Mouse (Mus musculus) E14TG2a.4 (cell line): ENCODE results near the gene Ccdc148.

Experiments
- H3K27me3 ChIP-seq: 2 replicates; pipeline ENCODE4 v1.6.1; 2014; ENCODE audit warnings: low read length, control low read depth; ENCODE audit not compliant: insufficient read depth
- H3K36me3 ChIP-seq: 2 replicates; pipeline ENCODE4 v1.6.1; 2014; ENCODE audit warnings: low read length, control low read depth; ENCODE audit not compliant: insufficient read depth
- H3K4me1 ChIP-seq: replicated peaks from 2 replicates; pipeline ENCODE4 v1.6.1; 2014; ENCODE audit warnings: low read depth, low read length, control low read depth
- H3K4me3 ChIP-seq: replicated peaks from 2 replicates; pipeline ENCODE4 v1.5.1; 2014; ENCODE audit warnings: mild to moderate bottlenecking, low read length
- H3K9me3 ChIP-seq: 2 replicates; pipeline ENCODE4 v1.6.1; 2014; ENCODE audit warnings: low read length, control low read depth
- CTCF ChIP-seq: conservative IDR thresholded peaks from 2 replicates; pipeline ENCODE4 v1.5.1; 2014; ENCODE audit warnings: low read length
- NANOG ChIP-seq: IDR thresholded peaks from 2 replicates; pipeline ENCODE4 v1.6.1; 2014; ENCODE audit warnings: borderline replicate concordance, low read length, mixed read lengths
- POU5F1 ChIP-seq: IDR thresholded peaks from 2 replicates; pipeline ENCODE4 v1.6.1; 2014; ENCODE audit warnings: low read length, borderline replicate concordance

Ccdc148 gene

GRCm38 (mm10) chr2:59049686-59050085 is 110.8 kb downstream of the Ccdc148 start:
- TF ChIP-seq CTCF (no peak), POU5F1 (no peak), NANOG (no peak)
- Histone ChIP-seq H3K9me3 (no peaks in the 10 kb centered on the region), H3K36me3 (no peaks in the 10 kb centered on the region)

GRCm38 (mm10) chr2:59048775-59049451 is 111.6 kb downstream of the Ccdc148 start:
- H3K9me3 ChIP-seq: no peaks in the 10 kb centered on the region
- no peak for TF ChIP-seq CTCF
- TF ChIP-seq NANOG: no peak
- TF ChIP-seq POU5F1: no peak
- peaks cover 5% of the 10 kb centered on the region; the same call in 1 of the 2 replicates for H3K27me3 ChIP-seq

More at GRCm38 (mm10) chr2:59049686-59050085, 110.8 kb downstream of the Ccdc148 start:
- H3K4me3 ChIP-seq: no peak overlapping the region
- peaks cover 26% of the 10 kb centered on the region for H3K4me1 ChIP-seq
- peaks cover 5% of the 10 kb centered on the region; the same call in 1 of the 2 replicates for H3K27me3 ChIP-seq

DNA sequence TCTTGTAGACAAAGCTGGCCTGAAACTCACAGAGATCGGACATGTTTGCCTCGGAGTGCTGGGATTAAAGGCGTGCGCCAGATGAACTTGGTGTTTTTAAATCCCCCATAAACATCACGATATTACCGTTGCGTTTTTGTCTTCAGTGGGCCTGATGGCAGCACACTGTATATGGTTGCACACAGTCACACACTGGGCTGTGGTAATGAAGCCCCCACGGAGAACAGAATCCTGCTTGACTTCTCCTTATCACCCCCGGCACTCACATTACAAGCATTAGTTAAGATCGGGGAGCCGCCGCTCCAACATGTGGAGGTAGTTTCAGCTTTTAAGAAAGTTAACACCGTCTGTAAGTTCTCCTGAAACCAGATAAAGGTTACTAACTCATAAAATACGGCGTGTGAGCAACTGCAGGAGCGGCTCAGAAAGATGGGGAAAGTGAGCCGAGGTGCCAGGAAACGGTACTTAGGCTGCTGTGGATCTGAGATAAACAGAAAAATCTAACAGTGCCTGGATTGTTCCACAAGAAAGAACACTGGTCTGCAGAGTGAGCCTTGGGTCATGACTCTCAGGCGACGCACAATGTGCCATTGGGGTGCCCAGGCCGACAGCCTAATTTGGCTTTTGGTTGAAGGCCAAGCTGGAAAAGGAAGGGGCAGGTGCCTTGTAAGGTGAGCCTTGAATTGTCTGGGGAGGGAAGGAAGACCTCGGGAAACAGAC is 117.0 kb downstream of the Ccdc148 start:
- no peaks in the 10 kb centered on the region for H3K9me3 ChIP-seq

More at GRCm38 (mm10) chr2:59048775-59049451, 111.6 kb downstream of the Ccdc148 start:
- H3K4me1 ChIP-seq: peaks cover 18% of the 10 kb centered on the region
- H3K4me3 ChIP-seq: no peak overlapping the region
- no peaks in the 10 kb centered on the region for H3K36me3 ChIP-seq

GRCm38 (mm10) chr2:59042616-59043015 is 117.9 kb downstream of the Ccdc148 start:
- H3K27me3 ChIP-seq: peaks cover 17% of the 10 kb centered on the region
- TF ChIP-seq NANOG (no peak), POU5F1 (no peak), CTCF (no peak)
- H3K36me3 ChIP-seq: no peaks in the 10 kb centered on the region
- H3K4me3 ChIP-seq: no peak overlapping the region
- H3K9me3 ChIP-seq: no peaks in the 10 kb centered on the region
- peaks cover 23% of the 10 kb centered on the region for H3K4me1 ChIP-seq

More for the DNA sequence above, 117.0 kb downstream of the Ccdc148 start:
- no peak for TF ChIP-seq POU5F1
- no peak for TF ChIP-seq CTCF
- TF ChIP-seq NANOG: no peak
- peaks cover 26% of the 10 kb centered on the region for H3K4me1 ChIP-seq
- peak overlapping the region; percentile 18; the same call in 1 of the 2 replicates for H3K4me3 ChIP-seq
- H3K27me3 ChIP-seq: peaks cover 17% of the 10 kb centered on the region
- no peaks in the 10 kb centered on the region for H3K36me3 ChIP-seq

- TF ChIP-seq POU5F1: no peak
- TF ChIP-seq NANOG: no peak
- TF ChIP-seq CTCF: no peak
- H3K4me3 ChIP-seq: no peak overlapping the region
- H3K27me3 ChIP-seq: no peaks in the 10 kb centered on the region
- 0 out of 2 replicates have a peak, but pooled peaks cover 8% of the 10 kb centered on the region for H3K4me1 ChIP-seq
- H3K9me3 ChIP-seq: no peaks in the 10 kb centered on the region
- no peaks in the 10 kb centered on the region for H3K36me3 ChIP-seq
Observed at GRCm38 (mm10) chr2:59036433-59036832, 124.0 kb downstream of the Ccdc148 start.

DNA sequence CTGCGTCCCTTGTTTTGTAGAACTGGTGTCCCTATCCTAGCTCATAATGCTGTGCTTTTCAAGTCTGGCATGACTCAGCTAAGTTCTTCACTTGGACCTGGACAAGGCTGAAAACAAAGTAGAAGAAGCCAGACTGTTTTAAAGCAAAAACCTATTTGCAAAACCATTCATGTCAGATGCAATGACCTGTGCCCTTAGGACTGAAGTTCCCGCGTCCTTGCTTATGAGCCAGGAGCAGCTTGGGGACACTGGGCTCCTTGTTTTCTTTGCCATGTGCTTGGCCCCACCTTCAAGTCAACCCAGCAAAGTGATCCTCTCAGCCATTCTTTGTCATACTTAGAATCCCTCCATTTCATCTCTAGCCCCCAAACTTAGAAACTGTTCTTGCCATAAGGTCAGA is 125.3 kb downstream of the Ccdc148 start:
- no peaks in the 10 kb centered on the region for H3K4me1 ChIP-seq

GRCm38 (mm10) chr2:59034281-59034680 is 126.2 kb downstream of the Ccdc148 start:
- no peaks in the 10 kb centered on the region for H3K9me3 ChIP-seq
- no peaks in the 10 kb centered on the region for H3K36me3 ChIP-seq
- H3K4me3 ChIP-seq: no peak overlapping the region
- no peaks in the 10 kb centered on the region for H3K4me1 ChIP-seq
- TF ChIP-seq CTCF (no peak), NANOG (no peak), POU5F1 (no peak)
- no peaks in the 10 kb centered on the region for H3K27me3 ChIP-seq

More for the DNA sequence above, 125.3 kb downstream of the Ccdc148 start:
- no peak overlapping the region for H3K4me3 ChIP-seq
- H3K36me3 ChIP-seq: no peaks in the 10 kb centered on the region
- H3K9me3 ChIP-seq: no peaks in the 10 kb centered on the region
- no peaks in the 10 kb centered on the region for H3K27me3 ChIP-seq
- TF ChIP-seq POU5F1: no peak
- no peak for TF ChIP-seq CTCF
- no peak for TF ChIP-seq NANOG

DNA sequence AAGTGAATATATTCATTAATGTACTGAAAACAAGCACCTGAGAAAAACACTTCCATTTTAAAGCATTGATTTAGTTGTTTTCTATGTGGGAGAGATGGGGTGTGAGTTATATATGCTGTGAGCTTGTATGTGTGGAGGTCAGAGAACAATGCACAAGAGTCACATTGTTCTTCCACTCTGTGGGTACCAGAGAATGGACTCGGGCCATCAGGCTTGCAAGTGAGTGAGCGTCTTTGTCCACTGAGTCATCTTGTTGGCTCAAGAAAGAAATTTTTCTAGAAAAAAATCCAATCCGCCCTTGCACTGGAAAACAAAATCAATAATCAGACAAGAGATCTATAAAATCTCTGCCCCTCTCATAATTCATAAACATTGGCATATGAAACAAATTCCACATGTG is 135.9 kb downstream of the Ccdc148 start:
- Histone ChIP-seq H3K4me1 (no peaks in the 10 kb centered on the region), H3K27me3 (0 out of 2 replicates have a peak, but pooled peaks cover 7% of the 10 kb centered on the region), H3K4me3 (no peak overlapping the region), H3K9me3 (peaks cover 13% of the 10 kb centered on the region), H3K36me3 (no peaks in the 10 kb centered on the region)
- TF ChIP-seq POU5F1 (no peak), NANOG (no peak), CTCF (no peak)
